Comparison of ENCODE assay signal across 10 mouse cellular contexts in the genomic region with DNA sequence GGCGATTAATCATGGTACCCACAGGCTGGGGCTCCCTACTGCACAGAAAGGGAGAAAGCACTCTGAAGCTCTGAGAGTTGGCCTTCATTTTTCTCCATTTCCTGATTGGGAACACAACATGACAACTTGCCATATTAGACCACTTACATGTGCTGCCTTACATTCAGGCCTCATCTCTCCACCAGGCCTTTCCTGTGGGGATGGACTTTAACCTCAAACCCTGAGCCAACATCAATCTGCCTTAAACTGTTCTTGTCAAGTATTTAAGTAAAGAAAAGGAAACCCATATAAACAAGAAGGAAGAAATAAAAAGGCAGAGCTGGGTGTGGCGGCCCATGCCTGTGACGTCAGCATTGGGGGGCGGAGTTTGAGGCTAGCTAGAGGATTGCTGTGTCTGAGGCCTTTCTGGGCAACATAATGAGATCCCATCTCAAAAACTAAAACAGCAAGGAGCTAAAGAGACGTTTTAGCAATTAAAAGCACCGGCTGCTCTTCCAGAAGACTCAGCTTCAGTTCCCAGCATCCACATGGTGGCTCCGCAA. TPM values are rescaled to one million over a fixed set of nuclear protein-coding genes. Genes with fewer than 3 reads are reported as not detected.
A peak's percentile ranks its signal among the peaks of the same experiment; 100 is the strongest.
DNase-seq lines count a peak whose midpoint lies in the region; ATAC-seq and TF ChIP-seq lines count a peak whose summit lies in the region.
"Had no signal": no experiment of that assay in that cellular context is flagged by ENCODE, and none has a peak within 500 bp of the region (broad histone marks: within the 10 kb centered on the region; RNA-seq: fewer than 3 reads in every experiment).

No protein-coding gene starts in this region.

- no peak for ATAC-seq in liver, embryonic 12.5 days
- peak; percentile 83 for ATAC-seq in megakaryocyte-erythroid progenitor cell, adult 5-6 weeks (replicated peaks; ENCODE audit: low FRiP score, low TSS enrichment, poor library complexity, severe bottlenecking)

- WGBS in liver, adult 2 months = 72% methylated on average over 7 of the region's 7 CpGs
- 55% methylated on average over 7 of the region's 7 CpGs for WGBS in liver, embryonic 12.5 days (ENCODE audit: insufficient replicate concordance)

- H3K36me3 ChIP-seq in liver, adult 2 months (ENCODE audit: control insufficient read depth, insufficient read depth, low read length) = peaks cover 10% of the 10 kb centered on the region; the same call in 1 of the 2 replicates
- H3K36me3 ChIP-seq in liver, embryonic 12.5 days = no peaks in the 10 kb centered on the region

- H3K9me3 ChIP-seq in liver, embryonic 12.5 days (replicated peaks) = no peaks in the 10 kb centered on the region

- DNase-seq in liver, adult 2 months (ENCODE audit: extremely low read depth, low read depth, low spot score) = no peak
- peak; percentile 40 for DNase-seq in c-Kit-positive CD71-positive TER-119-positive erythroid progenitor cells, embryonic 14.5 days (ENCODE audit: low spot score)
- DNase-seq in yolk sac, embryonic 10.5 days (ENCODE audit: low spot score) = peak; percentile 42
- no peak for DNase-seq in urinary bladder, postnatal 10 days (ENCODE audit: low spot score)
- DNase-seq in urinary bladder, postnatal 4 days (ENCODE audit: low spot score in 2 of 2) = no peak
- no peak for DNase-seq in left cerebral cortex, adult 11 months (ENCODE audit: low spot score)
- DNase-seq: gastrocnemius, postnatal 10 days had no signal

- H3K79me2 ChIP-seq in liver, adult 2 months (ENCODE audit: control insufficient read depth, insufficient read depth, low read length) = peaks cover 21% of the 10 kb centered on the region; the same call in 1 of the 2 replicates

- no peak overlapping the region for H3K9ac ChIP-seq in liver, adult 2 months (ENCODE audit: low read depth, low read length)
- no peak overlapping the region for H3K9ac ChIP-seq in liver, embryonic 12.5 days

- H3K4me3 ChIP-seq in liver, adult 2 months (ENCODE audit: insufficient read depth, low read depth, low read length) = no peak overlapping the region
- no peak overlapping the region for H3K4me3 ChIP-seq in liver, embryonic 12.5 days

- no peaks in the 10 kb centered on the region for H3K27me3 ChIP-seq in liver, adult 2 months (ENCODE audit: control insufficient read depth, insufficient read depth, low read length)
- no peaks in the 10 kb centered on the region for H3K27me3 ChIP-seq in liver, embryonic 12.5 days (replicated peaks)

- TF ChIP-seq CTCF in liver, adult 2 months (IDR thresholded peaks at IDR 0.05; ENCODE audit: low read depth, low read length) = no peak

- TF ChIP-seq POLR2A in liver, adult 2 months (IDR thresholded peaks at IDR 0.05; ENCODE audit: extremely low read depth, insufficient read depth, low read length) = no peak

- no peak overlapping the region for H3K4me2 ChIP-seq in liver, embryonic 12.5 days

- 0 out of 2 replicates have a peak overlapping the region, but pooled peaks have one; percentile 12 for H3K27ac ChIP-seq in liver, adult 2 months (replicated peaks; ENCODE audit: insufficient read depth, low read depth, low read length)
- H3K27ac ChIP-seq in liver, embryonic 12.5 days = no peak overlapping the region

- peaks cover 29% of the 10 kb centered on the region for H3K4me1 ChIP-seq in liver, adult 2 months (ENCODE audit: control insufficient read depth, insufficient read depth, low read length)
- H3K4me1 ChIP-seq in liver, embryonic 12.5 days = peaks cover 17% of the 10 kb centered on the region

RNA-seq across cellular contexts. Expression of a gene that starts 5.3 kb away (rescaled TPM):
- total RNA-seq in liver, adult 2 months (2014; rRNA removed) = 42.4 and 43.4 TPM in 2 replicates
- polyA plus RNA-seq in liver, adult 2 months (2012; rRNA removed) = 81.9 and 97.8 TPM in 2 replicates
- 1.1 and 1.2 TPM in 2 replicates for polyA plus RNA-seq in liver, embryonic 12.5 days (2016; fragmentation: Nextera tagmentation; extraction: Ambion mirVana)
- 6.9 and 10.6 TPM in 2 replicates for total RNA-seq in megakaryocyte-erythroid progenitor cell, adult 5-6 weeks (2014; fragmentation: Nextera tagmentation)
- total RNA-seq in megakaryocyte-erythroid progenitor cell, adult 5-6 weeks (2017) = 1.0 and 2.8 TPM in 2 replicates

RNA-seq across cellular contexts. Expression of a gene that starts 31.5 kb away (rescaled TPM):
- not detected in 2 replicates for total RNA-seq in liver, adult 2 months (2014; rRNA removed)
- not detected in 2 replicates for polyA plus RNA-seq in liver, adult 2 months (2012; rRNA removed)
- 0.10 TPM in 1 of 2 replicates, not detected in the other for polyA plus RNA-seq in liver, embryonic 12.5 days (2016; fragmentation: Nextera tagmentation; extraction: Ambion mirVana)
- total RNA-seq in megakaryocyte-erythroid progenitor cell, adult 5-6 weeks (2014; fragmentation: Nextera tagmentation) = 0.50 and 0.87 TPM in 2 replicates
- total RNA-seq in megakaryocyte-erythroid progenitor cell, adult 5-6 weeks (2017) = not detected in 2 replicates
- total RNA-seq: adrenal gland, adult 18-20 months had no signal

RNA-seq across cellular contexts. Expression of a gene that starts 33.2 kb away (rescaled TPM):
- 40.6 and 46.3 TPM in 2 replicates for total RNA-seq in liver, adult 2 months (2014; rRNA removed)
- 41.2 and 43.8 TPM in 2 replicates for polyA plus RNA-seq in liver, adult 2 months (2012; rRNA removed)
- 182 and 186 TPM in 2 replicates for polyA plus RNA-seq in liver, embryonic 12.5 days (2016; fragmentation: Nextera tagmentation; extraction: Ambion mirVana)
- 97.5 and 104 TPM in 2 replicates for total RNA-seq in megakaryocyte-erythroid progenitor cell, adult 5-6 weeks (2014; fragmentation: Nextera tagmentation)
- total RNA-seq in megakaryocyte-erythroid progenitor cell, adult 5-6 weeks (2017) = 141 and 166 TPM in 2 replicates

RNA-seq across cellular contexts. Expression of a gene that starts 47.3 kb away (rescaled TPM):
- 2.1 and 2.6 TPM in 2 replicates for total RNA-seq in liver, adult 2 months (2014; rRNA removed)
- 5.7 and 8.0 TPM in 2 replicates for polyA plus RNA-seq in liver, adult 2 months (2012; rRNA removed)
- 2.0 and 3.2 TPM in 2 replicates for polyA plus RNA-seq in liver, embryonic 12.5 days (2016; fragmentation: Nextera tagmentation; extraction: Ambion mirVana)
- total RNA-seq in megakaryocyte-erythroid progenitor cell, adult 5-6 weeks (2014; fragmentation: Nextera tagmentation) = 7.4 and 11.2 TPM in 2 replicates
- 6.8 and 8.6 TPM in 2 replicates for total RNA-seq in megakaryocyte-erythroid progenitor cell, adult 5-6 weeks (2017)

RNA-seq across cellular contexts. Expression of a gene that starts 57.2 kb away (rescaled TPM):
- total RNA-seq in liver, adult 2 months (2014; rRNA removed) = 87.4 and 112 TPM in 2 replicates
- polyA plus RNA-seq in liver, adult 2 months (2012; rRNA removed) = 68.7 and 74.6 TPM in 2 replicates
- polyA plus RNA-seq in liver, embryonic 12.5 days (2016; fragmentation: Nextera tagmentation; extraction: Ambion mirVana) = 89.1 and 95.3 TPM in 2 replicates
- total RNA-seq in megakaryocyte-erythroid progenitor cell, adult 5-6 weeks (2014; fragmentation: Nextera tagmentation) = 79.7 and 90.4 TPM in 2 replicates
- total RNA-seq in megakaryocyte-erythroid progenitor cell, adult 5-6 weeks (2017) = 31.7 and 45.3 TPM in 2 replicates

Comparison
In these comparisons a context has a peak if more than half of its experiments do, and no peak if none do; other contexts are left out.
1. DNase-seq: peak in c-Kit-positive CD71-positive TER-119-positive erythroid progenitor cells, embryonic 14.5 days (single experiment) and yolk sac, embryonic 10.5 days (single experiment); none in liver, adult 2 months (single experiment), urinary bladder, postnatal 10 days (single experiment), urinary bladder, postnatal 4 days (0 of 2) and left cerebral cortex, adult 11 months (single experiment).